Comparison of ENCODE assay signal across 10 mouse cellular contexts in genomic region chr17:31061346-31062095, GRCm38 (mm10). TPM values are rescaled to one million over a fixed set of nuclear protein-coding genes. Genes with fewer than 3 reads are reported as not detected.
DNase-seq lines count a peak whose midpoint lies in the region; ATAC-seq and TF ChIP-seq lines count a peak whose summit lies in the region.
"Had no signal": no experiment of that assay in that cellular context is flagged by ENCODE, and none has a peak within 500 bp of the region (broad histone marks: within the 10 kb centered on the region; RNA-seq: fewer than 3 reads in every experiment).

No protein-coding gene starts in this region.

- H3K9ac ChIP-seq in heart, adult 2 months (ENCODE audit: low read depth, low read length) = no peak overlapping the region
- no peak overlapping the region for H3K9ac ChIP-seq in lung, embryonic 15.5 days
- H3K9ac ChIP-seq in liver, embryonic 13.5 days = peak overlapping the region; percentile 16; the same call in 1 of the 2 replicates
- H3K9ac ChIP-seq: intestine, embryonic 15.5 days had no signal

- no peaks in the 10 kb centered on the region for H3K9me3 ChIP-seq in lung, embryonic 15.5 days
- H3K9me3 ChIP-seq in embryonic facial prominence, embryonic 10.5 days = no peaks in the 10 kb centered on the region
- H3K9me3 ChIP-seq in liver, embryonic 13.5 days (replicated peaks) = no peaks in the 10 kb centered on the region
- H3K9me3 ChIP-seq: intestine, embryonic 15.5 days had no signal

- no peak for TF ChIP-seq EP300 in heart, adult 2 months (IDR thresholded peaks at IDR 0.05; ENCODE audit: insufficient read depth, low read depth, low read length)

- TF ChIP-seq CTCF in heart, adult 2 months (IDR thresholded peaks at IDR 0.05) = no peak

- peaks cover 19% of the 10 kb centered on the region for H3K4me1 ChIP-seq in heart, adult 2 months (ENCODE audit: control insufficient read depth, insufficient read depth, low read length)
- H3K4me1 ChIP-seq in lung, embryonic 15.5 days = peaks cover 23% of the 10 kb centered on the region
- H3K4me1 ChIP-seq in embryonic facial prominence, embryonic 10.5 days = peaks cover 60% of the 10 kb centered on the region
- peaks cover 57% of the 10 kb centered on the region for H3K4me1 ChIP-seq in liver, embryonic 13.5 days (replicated peaks)

- ATAC-seq in lung, embryonic 15.5 days (ENCODE audit: borderline replicate concordance, extremely low read depth, low FRiP score, low TSS enrichment) = no peak
- no peak; the same call in 1 of the 2 replicates for ATAC-seq in liver, embryonic 13.5 days (ENCODE audit: low read depth)
- ATAC-seq: intestine, embryonic 15.5 days had no signal

- DNase-seq in heart, adult 2 months = no peak
- DNase-seq in heart, postnatal 10 days = no peak
- DNase-seq in lung, postnatal 36 days = no peak
- DNase-seq in embryonic facial prominence, embryonic 10.5 days (ENCODE audit: low spot score) = no peak
- DNase-seq in liver, embryonic 13.5 days = no peak
- DNase-seq in frontal cortex, postnatal 10 days (ENCODE audit: low spot score in 2 of 2) = no peak
- DNase-seq in testis, postnatal 14 days (ENCODE audit: low spot score) = no peak
- DNase-seq: thymus, adult 18-20 months had no signal

- peak overlapping the region; percentile 64 for H3K27ac ChIP-seq in heart, adult 2 months
- H3K27ac ChIP-seq in lung, embryonic 15.5 days = peak overlapping the region; percentile 63
- H3K27ac ChIP-seq in embryonic facial prominence, embryonic 10.5 days (replicated peaks) = peak overlapping the region; percentile 35; the same call in 1 of the 2 replicates
- peak overlapping the region; percentile 57 for H3K27ac ChIP-seq in liver, embryonic 13.5 days
- H3K27ac ChIP-seq: intestine, embryonic 15.5 days had no signal

- H3K4me3 ChIP-seq in heart, adult 2 months = no peak overlapping the region
- no peak overlapping the region for H3K4me3 ChIP-seq in lung, embryonic 15.5 days
- no peak overlapping the region for H3K4me3 ChIP-seq in embryonic facial prominence, embryonic 10.5 days
- H3K4me3 ChIP-seq in liver, embryonic 13.5 days (replicated peaks) = no peak overlapping the region
- H3K4me3 ChIP-seq: intestine, embryonic 15.5 days had no signal

- no peak overlapping the region for H3K4me2 ChIP-seq in lung, embryonic 15.5 days
- H3K4me2 ChIP-seq in liver, embryonic 13.5 days = peak overlapping the region; percentile 38
- H3K4me2 ChIP-seq: intestine, embryonic 15.5 days had no signal

- peaks cover 2% of the 10 kb centered on the region; the same call in 1 of the 2 replicates for H3K36me3 ChIP-seq in heart, adult 2 months (ENCODE audit: control insufficient read depth, insufficient read depth, low read length)
- H3K36me3 ChIP-seq in lung, embryonic 15.5 days = no peaks in the 10 kb centered on the region
- peaks cover under 1% of the 10 kb centered on the region; the same call in 1 of the 2 replicates for H3K36me3 ChIP-seq in embryonic facial prominence, embryonic 10.5 days (replicated peaks)
- no peaks in the 10 kb centered on the region for H3K36me3 ChIP-seq in liver, embryonic 13.5 days
- H3K36me3 ChIP-seq: intestine, embryonic 15.5 days had no signal

- 74% methylated on average over 3 of the region's 3 CpGs for WGBS in heart, adult 2 months
- 64% methylated on average over 3 of the region's 3 CpGs for WGBS in lung, embryonic 15.5 days
- 70% methylated on average over 3 of the region's 3 CpGs for WGBS in embryonic facial prominence, embryonic 10.5 days
- 54% methylated on average over 3 of the region's 3 CpGs for WGBS in liver, embryonic 13.5 days (ENCODE audit: insufficient replicate concordance)

- intact Hi-C loops in heart, adult 2 months (cut with DNase I) = loop anchor here (2.0 kb wide), 1 partner anchor 43 kb away; no protein-coding TSS in a partner anchor
- intact Hi-C loops in heart, postnatal 10 days (cut with DNase I) = loop anchor here (2.0 kb wide), 1 partner anchor 13 kb away; no protein-coding TSS in a partner anchor

- H3K27me3 ChIP-seq in heart, adult 2 months (ENCODE audit: control insufficient read depth, insufficient read depth, low read length) = no peaks in the 10 kb centered on the region
- peaks cover 38% of the 10 kb centered on the region for H3K27me3 ChIP-seq in lung, embryonic 15.5 days
- peaks cover 57% of the 10 kb centered on the region for H3K27me3 ChIP-seq in embryonic facial prominence, embryonic 10.5 days (replicated peaks; ENCODE audit: low read depth, poor library complexity, severe bottlenecking)
- H3K27me3 ChIP-seq in liver, embryonic 13.5 days = peaks cover 41% of the 10 kb centered on the region

- TF ChIP-seq POLR2A in heart, adult 2 months (IDR thresholded peaks at IDR 0.05; ENCODE audit: insufficient read depth, low read depth, low read length) = no peak

- no peaks in the 10 kb centered on the region for H3K79me2 ChIP-seq in heart, adult 2 months (replicated peaks; ENCODE audit: control insufficient read depth, insufficient read depth, low read length)

RNA-seq across cellular contexts. Expression of gene Abcg1, which starts 4.0 kb away (rescaled TPM):
- 1 to 10 TPM; 7.0 to 7.2 TPM for total RNA-seq in heart, adult 2 months (2021)
- polyA plus RNA-seq in heart, adult 2 months (2012; rRNA removed) = 2.9 and 3.0 TPM in 2 replicates
- 1 to 10 TPM; 8.9 to 10.0 TPM for total RNA-seq in heart, postnatal 10 days (2021)
- 10.9 and 12.2 TPM in 2 replicates for polyA plus RNA-seq in lung, embryonic 15.5 days (2015; fragmentation: Nextera tagmentation; extraction: Ambion mirVana)
- 8.2 and 10.1 TPM in 2 replicates for polyA plus RNA-seq in embryonic facial prominence, embryonic 10.5 days (2016; fragmentation: Nextera tagmentation; extraction: Ambion mirVana)
- polyA plus RNA-seq in liver, embryonic 13.5 days (2015; fragmentation: Nextera tagmentation; extraction: Ambion mirVana) = 6.1 and 6.2 TPM in 2 replicates
